Mouse (Mus musculus) neural tube, embryonic 14.5 days (tissue): Measurements from ENCODE around the gene Espl1. TPM values are rescaled to one million over a fixed set of nuclear protein-coding genes. Genes with fewer than 3 reads are reported as not detected.

Experiments used
- ATAC-seq: fragments of 200-750 bp; cut with Nextera tagmentation; 2 replicates; pipeline ENCODE4 v1.8.0; 2017; ENCODE audit warnings: low read depth, mild to moderate bottlenecking, moderate TSS enrichment, moderate library complexity
- H3K27ac ChIP-seq: fragments of 300-500 bp; sonication (generic); 2 replicates; pipeline ENCODE4 v1.5.1; 2014; ENCODE audit warnings: low read depth, mild to moderate bottlenecking, control low read depth, low read length, moderate library complexity, mixed read lengths
- H3K27me3 ChIP-seq: fragments of 300-500 bp; sonication (generic); 2 replicates; pipeline ENCODE4 v1.6.1; 2014; ENCODE audit warnings: low read length; ENCODE audit not compliant: control insufficient read depth, insufficient read depth
- H3K36me3 ChIP-seq: fragments of 300-500 bp; sonication (generic); 2 replicates; pipeline ENCODE4 v1.6.1; 2014; ENCODE audit warnings: low read length, mixed read lengths; ENCODE audit not compliant: control insufficient read depth, insufficient read depth
- H3K4me1 ChIP-seq: fragments of 300-500 bp; sonication (generic); 2 replicates; pipeline ENCODE4 v1.6.1; 2014; ENCODE audit warnings: low read length; ENCODE audit not compliant: control insufficient read depth, insufficient read depth
- H3K4me2 ChIP-seq: fragments of 300-500 bp; sonication (generic); 2 replicates; pipeline ENCODE4 v1.6.1; 2014; ENCODE audit warnings: mild to moderate bottlenecking, low read depth, low read length, control low read depth
- H3K4me3 ChIP-seq: fragments of 300-500 bp; sonication (generic); 2 replicates; pipeline ENCODE4 v1.5.1; 2014; ENCODE audit warnings: low read depth, low read length, control low read depth, mixed read lengths
- H3K9ac ChIP-seq: fragments of 300-500 bp; sonication (generic); replicated peaks from 2 replicates; pipeline ENCODE4 v1.6.1; 2014; ENCODE audit warnings: low read depth, mild to moderate bottlenecking, control low read depth, low read length, mixed read lengths
- H3K9me3 ChIP-seq: fragments of 300-500 bp; sonication (generic); 2 replicates; pipeline ENCODE4 v1.6.1; 2016; ENCODE audit warnings: low read length; ENCODE audit not compliant: control insufficient read depth
- WGBS: fragments of 180-500 bp; shearing (Covaris S2); extraction: QIAGEN DNeasy Blood & Tissue Kit; methylation state at CpG from one replicate; pipeline ENCODE4 v1.1.7; 2014; 5-methylcytosine and 5-hydroxymethylcytosine counted together
- polyA plus RNA-seq: library from polyadenylated mRNA; unstranded; fragments of >200 nt; fragmentation: Nextera tagmentation; extraction: Ambion mirVana; gene quantifications from 2 replicates; pipeline ENCODE4 v1.2.1, GENCODE M21; 2014

The Espl1 gene
- polyA plus RNA-seq, result 3.4 and 4.4 TPM in 2 replicates

DNA sequence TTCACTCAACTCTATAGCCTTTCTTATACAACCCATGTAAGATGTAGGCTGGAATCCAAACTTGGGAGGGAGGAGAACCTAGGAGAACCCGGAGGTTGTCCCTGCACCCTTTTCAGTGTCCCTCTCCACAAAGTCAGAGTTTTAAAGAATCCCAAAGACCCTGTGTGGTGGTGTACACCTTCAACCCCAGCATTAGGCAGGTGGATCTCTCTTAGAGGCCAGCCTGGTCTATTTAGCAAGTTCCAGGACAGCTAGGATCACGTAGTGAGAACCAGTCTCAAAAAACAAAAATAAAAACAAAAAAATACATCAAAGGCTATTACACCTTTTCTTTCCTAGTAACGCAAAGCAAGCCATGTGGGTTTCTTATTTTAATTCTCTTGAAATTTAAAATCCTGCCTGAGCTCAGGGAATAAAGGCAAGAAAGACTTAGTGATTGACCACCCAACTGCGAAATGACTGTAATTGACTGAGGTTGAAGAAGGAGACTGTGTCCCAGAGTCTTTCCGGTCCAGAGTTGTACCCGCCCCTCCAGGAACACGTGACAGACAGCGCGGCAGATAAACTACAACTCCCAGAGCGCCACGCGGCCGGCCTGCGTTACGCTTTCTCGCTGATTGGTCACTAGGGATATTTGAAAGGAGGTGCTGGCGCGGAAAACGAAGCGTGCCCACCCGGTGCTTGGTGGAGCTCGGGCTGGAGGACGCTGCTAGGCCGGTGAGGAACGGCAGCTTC is at the start of gene Espl1:
TSS of gene Espl1 (plus strand) at position 634 of the 735 bp plus-strand sequence.
- H3K9ac ChIP-seq, result peak within 1 kb of the TSS; percentile 16
- WGBS, result 6% methylated on average over 25 of the region's 25 CpGs
- peak within 1 kb of the TSS; percentile 18 for H3K27ac ChIP-seq
- H3K4me3 ChIP-seq, result peak within 1 kb of the TSS; percentile 45
- peak; percentile 98 for ATAC-seq
- H3K27me3 ChIP-seq, result no peaks in the 10 kb centered on the region
- peak within 1 kb of the TSS; percentile 92 for H3K4me2 ChIP-seq
- H3K9me3 ChIP-seq, result no peaks in the 10 kb centered on the region
- peaks cover 8% of the 10 kb centered on the region for H3K4me1 ChIP-seq
- no peaks in the 10 kb centered on the region for H3K36me3 ChIP-seq

DNA sequence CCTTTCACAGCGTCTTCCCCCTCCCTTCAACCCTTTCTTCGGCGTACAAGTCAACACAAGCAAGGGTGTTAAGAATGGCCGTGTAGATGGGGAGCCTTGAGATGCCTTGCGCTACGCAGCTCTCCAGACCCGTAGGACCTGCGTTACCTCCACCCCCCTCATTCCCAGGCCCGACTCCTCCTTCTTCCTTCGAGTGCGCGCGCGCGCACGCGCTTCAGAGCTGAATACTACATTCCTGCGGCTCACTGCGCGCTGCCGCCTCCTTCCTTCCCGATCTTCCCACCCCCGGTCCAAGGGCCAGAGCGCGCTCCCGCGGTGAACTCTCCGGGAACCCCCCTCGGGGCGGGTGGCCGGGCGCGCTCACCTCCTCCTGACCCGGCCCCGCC is 49.2 kb upstream of the Espl1 start:
- peak; percentile 88 for ATAC-seq
- H3K9ac ChIP-seq, result peak overlapping the region; percentile 52
- H3K9me3 ChIP-seq, result no peaks in the 10 kb centered on the region
- H3K4me1 ChIP-seq, result peaks cover 18% of the 10 kb centered on the region; the same call in 1 of the 2 replicates
- under 1% methylated on average over 34 of the region's 35 CpGs for WGBS
- H3K27me3 ChIP-seq, result peaks cover 12% of the 10 kb centered on the region
- H3K27ac ChIP-seq, result peak overlapping the region; percentile 73
- H3K4me2 ChIP-seq, result peak overlapping the region; percentile 98
- peak overlapping the region; percentile 50 for H3K4me3 ChIP-seq
- no peaks in the 10 kb centered on the region for H3K36me3 ChIP-seq

DNA sequence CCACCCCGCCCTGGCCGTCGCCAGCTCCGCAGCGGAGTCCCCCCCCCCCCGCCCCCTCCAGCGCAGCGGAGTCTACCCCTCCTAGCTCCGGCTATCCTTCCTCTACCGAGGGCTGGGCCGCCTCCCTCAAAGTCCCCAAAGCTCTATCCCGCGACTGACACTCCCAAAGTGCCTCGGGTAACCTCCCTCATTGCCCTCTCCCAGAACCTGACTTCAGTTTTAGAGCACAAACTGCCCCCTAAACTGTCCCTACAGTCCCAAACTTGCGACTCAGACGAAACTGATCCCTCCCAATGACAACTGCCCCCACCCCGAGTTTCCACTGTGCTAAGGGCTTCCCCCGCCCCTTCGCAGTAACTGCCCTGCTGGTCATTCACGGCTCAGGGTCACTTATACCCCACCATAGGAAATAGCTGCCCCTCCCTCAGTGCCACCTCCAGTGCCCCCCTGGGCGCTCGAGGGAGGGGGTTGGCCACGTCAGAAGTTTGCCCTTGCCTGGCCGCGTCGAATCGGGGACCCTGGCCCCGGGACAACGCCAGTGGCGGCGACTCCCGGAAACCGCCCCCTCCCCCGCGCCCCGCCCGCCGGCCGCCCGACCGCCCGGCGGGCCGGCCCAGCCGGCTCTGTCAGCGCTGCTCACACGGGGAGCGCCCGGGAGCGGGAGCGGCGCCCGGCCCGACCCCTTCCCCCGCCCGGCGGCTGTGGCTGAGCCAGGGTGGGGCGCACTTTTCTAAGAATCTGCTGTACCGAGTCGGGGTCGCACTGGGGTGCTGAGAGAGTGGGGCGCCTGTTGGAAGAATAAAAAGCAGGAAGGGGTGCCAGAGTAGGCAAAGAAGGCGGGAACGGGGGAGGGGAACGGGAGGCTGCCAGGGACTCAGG is 48.6 kb upstream of the Espl1 start:
- H3K27ac ChIP-seq, result peak overlapping the region; percentile 60
- H3K4me1 ChIP-seq, result peaks cover 18% of the 10 kb centered on the region; the same call in 1 of the 2 replicates
- H3K4me2 ChIP-seq, result peak overlapping the region; percentile 98
- H3K4me3 ChIP-seq, result peak overlapping the region; percentile 50
- peaks cover 12% of the 10 kb centered on the region for H3K27me3 ChIP-seq
- no peaks in the 10 kb centered on the region for H3K9me3 ChIP-seq
- WGBS, result under 1% methylated on average over 58 of the region's 65 CpGs
- peak overlapping the region; percentile 52 for H3K9ac ChIP-seq
- H3K36me3 ChIP-seq, result no peaks in the 10 kb centered on the region
- ATAC-seq, result peak; percentile 26; the same call in 1 of the 2 replicates

DNA sequence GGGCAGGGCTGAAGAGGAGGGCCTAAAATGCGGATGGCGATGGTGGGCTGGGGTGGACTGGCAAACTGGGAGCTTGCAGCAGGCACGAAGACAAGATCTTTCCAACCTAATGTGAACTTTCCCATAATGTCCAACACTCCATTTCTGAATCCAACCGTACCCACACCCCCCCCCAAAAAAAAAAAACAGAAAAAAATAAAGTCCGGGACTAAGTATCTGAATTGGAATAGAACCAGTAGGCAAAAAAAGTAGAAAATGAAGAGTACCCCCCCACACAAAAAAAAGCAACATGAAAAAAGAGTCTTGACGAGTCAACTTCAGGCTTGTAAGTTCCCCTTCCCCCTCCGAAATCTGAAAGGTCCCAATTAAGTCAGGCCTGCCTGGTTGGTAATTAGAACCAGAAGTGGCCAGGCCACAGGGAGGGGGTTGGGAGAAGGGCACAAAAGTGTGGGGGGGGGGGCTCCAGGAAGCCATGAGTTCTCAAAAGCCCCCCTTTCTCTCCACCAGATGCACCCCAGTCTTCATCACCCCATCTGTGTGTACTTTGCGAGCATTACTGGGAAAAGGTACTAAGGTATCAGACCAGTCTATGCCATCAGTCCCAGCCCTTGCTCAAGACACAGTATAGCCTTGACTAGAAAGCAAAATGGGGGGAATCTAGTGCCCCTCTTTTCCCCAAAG is 47.8 kb upstream of the Espl1 start:
- WGBS, result 10% methylated on average over 8 of the region's 8 CpGs
- peaks cover 17% of the 10 kb centered on the region; the same call in 1 of the 2 replicates for H3K4me1 ChIP-seq
- peak overlapping the region; percentile 98 for H3K4me2 ChIP-seq
- no peaks in the 10 kb centered on the region for H3K36me3 ChIP-seq
- H3K4me3 ChIP-seq, result peak overlapping the region; percentile 50
- H3K27me3 ChIP-seq, result peaks cover 12% of the 10 kb centered on the region
- 0 out of 2 replicates have a peak overlapping the region, but pooled peaks have one; percentile 52 for H3K9ac ChIP-seq
- H3K9me3 ChIP-seq, result no peaks in the 10 kb centered on the region
- no peak overlapping the region; the same call in 1 of the 2 replicates for H3K27ac ChIP-seq
- ATAC-seq, result no peak

DNA sequence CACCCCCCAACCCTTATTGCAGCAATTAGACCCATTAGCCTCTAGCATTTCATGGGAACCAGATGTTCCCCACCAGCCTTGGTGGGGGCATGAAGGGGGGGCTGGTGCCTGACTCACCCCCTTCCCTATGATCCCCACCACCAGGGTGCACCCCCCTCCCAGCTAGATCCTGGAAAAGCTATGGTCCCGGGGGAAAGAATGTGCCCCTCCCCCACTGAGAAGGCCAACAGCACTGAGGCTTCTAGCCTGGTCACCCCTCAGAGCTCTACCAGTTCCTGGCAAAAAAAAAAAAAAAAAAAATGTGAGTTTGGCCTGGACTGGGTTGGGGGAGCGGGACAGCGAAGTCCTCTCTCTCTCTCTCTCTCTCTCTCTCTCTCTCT is 47.3 kb upstream of the Espl1 start:
- Histone ChIP-seq H3K4me1 (peaks cover 11% of the 10 kb centered on the region; the same call in 1 of the 2 replicates), H3K4me2 (no peak overlapping the region; the same call in 1 of the 2 replicates), H3K27me3 (peaks cover 8% of the 10 kb centered on the region), H3K9ac (no peak overlapping the region), H3K36me3 (no peaks in the 10 kb centered on the region), H3K27ac (no peak overlapping the region), H3K9me3 (no peaks in the 10 kb centered on the region), H3K4me3 (no peak overlapping the region)
- 12% methylated on average over 3 of the region's 3 CpGs for WGBS
- ATAC-seq, result no peak

DNA sequence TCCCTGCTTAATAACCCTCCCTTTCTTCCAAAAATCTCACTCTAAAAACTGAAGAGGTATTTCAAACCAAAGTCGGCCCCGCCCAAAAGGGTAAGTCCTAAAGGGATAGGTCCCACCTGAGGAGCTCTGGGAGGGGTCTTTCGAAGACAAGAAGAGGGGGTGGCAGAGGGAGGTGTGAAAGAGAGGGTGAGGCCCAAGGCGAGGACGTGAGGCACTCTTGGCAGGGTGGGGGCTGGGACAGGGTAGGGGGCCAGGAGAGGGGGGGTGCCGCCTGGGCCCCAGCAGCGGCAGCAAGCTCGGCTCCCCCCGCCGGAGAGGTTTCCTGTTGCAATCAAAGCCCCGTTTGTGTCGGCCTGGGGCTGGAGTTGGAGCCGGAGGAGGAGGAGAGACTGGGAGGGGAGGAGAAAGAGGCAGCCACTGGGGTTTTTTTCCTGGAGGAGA is 46.8 kb upstream of the Espl1 start:
- H3K36me3 ChIP-seq, result no peaks in the 10 kb centered on the region
- peak overlapping the region; percentile 22; the same call in 1 of the 2 replicates for H3K4me2 ChIP-seq
- no peaks in the 10 kb centered on the region for H3K9me3 ChIP-seq
- no peak overlapping the region for H3K9ac ChIP-seq
- H3K27ac ChIP-seq, result no peak overlapping the region
- H3K4me3 ChIP-seq, result no peak overlapping the region
- ATAC-seq, result no peak
- peaks cover 9% of the 10 kb centered on the region; the same call in 1 of the 2 replicates for H3K4me1 ChIP-seq
- peaks cover 5% of the 10 kb centered on the region for H3K27me3 ChIP-seq
- WGBS, result 8% methylated on average over 10 of the region's 13 CpGs

DNA sequence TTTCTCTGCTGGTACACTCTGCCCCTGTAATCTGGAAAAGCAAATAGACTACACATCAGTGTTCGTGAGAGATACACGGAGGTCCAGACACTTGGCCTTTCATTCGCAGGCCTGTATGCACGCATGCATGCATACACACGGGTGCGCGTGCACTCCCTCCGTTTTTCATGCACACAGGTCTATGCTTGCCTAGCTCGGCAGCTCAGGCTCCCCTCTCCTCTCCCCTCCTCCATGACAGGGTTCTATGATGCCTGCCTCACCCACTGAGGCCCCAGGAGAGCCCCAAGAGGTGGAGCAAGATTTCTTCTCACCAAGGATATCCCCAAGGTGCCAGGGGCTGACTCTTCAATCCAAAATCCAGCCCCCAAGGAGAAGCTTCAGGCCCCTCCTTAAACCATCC is 46.1 kb upstream of the Espl1 start:
- WGBS, result 47% methylated on average over 9 of the region's 9 CpGs
- H3K9ac ChIP-seq, result no peak overlapping the region
- H3K4me2 ChIP-seq, result peak overlapping the region; percentile 22; the same call in 1 of the 2 replicates

DNA sequence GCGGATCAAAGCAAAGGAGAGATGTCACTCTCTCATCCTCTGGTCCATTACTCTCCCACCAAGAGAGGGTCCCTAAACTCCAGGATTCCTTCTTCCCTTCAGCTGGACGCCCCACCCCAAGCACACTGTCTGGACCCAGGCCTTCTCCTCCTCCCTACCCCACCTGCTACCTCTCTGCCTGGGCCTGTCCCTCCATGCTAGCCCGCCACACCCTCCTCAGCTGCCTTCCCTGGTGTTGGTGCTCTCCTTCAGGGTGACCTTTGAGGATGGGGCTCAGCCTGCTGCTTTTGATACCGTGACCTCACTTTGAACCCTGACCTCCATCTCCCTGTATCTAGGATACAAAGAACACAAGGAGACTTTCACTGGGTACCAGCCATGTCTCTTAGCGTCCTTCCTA is 45.5 kb upstream of the Espl1 start:
- WGBS, result 45% methylated on average over 5 of the region's 5 CpGs
- Histone ChIP-seq H3K27ac (no peak overlapping the region), H3K4me2 (no peak overlapping the region), H3K27me3 (peaks cover 3% of the 10 kb centered on the region; the same call in 1 of the 2 replicates), H3K4me1 (peaks cover 6% of the 10 kb centered on the region; the same call in 1 of the 2 replicates), H3K9ac (no peak overlapping the region), H3K36me3 (no peaks in the 10 kb centered on the region), H3K4me3 (no peak overlapping the region), H3K9me3 (no peaks in the 10 kb centered on the region)
- ATAC-seq, result no peak

More for the DNA sequence above, 46.1 kb upstream of the Espl1 start:
- Histone ChIP-seq H3K4me3 (no peak overlapping the region), H3K4me1 (peaks cover 6% of the 10 kb centered on the region; the same call in 1 of the 2 replicates), H3K27me3 (peaks cover 3% of the 10 kb centered on the region; the same call in 1 of the 2 replicates), H3K36me3 (no peaks in the 10 kb centered on the region), H3K27ac (no peak overlapping the region), H3K9me3 (no peaks in the 10 kb centered on the region)
- no peak for ATAC-seq
